Mouse (Mus musculus): ENCODE data around the gene Lama2. TPM values are rescaled to one million over a fixed set of nuclear protein-coding genes. Genes with fewer than 3 reads are reported as not detected.

Lama2 gene
- total RNA-seq, 2 experiments from 2014 or later = 227 to 259 TPM

DNA sequence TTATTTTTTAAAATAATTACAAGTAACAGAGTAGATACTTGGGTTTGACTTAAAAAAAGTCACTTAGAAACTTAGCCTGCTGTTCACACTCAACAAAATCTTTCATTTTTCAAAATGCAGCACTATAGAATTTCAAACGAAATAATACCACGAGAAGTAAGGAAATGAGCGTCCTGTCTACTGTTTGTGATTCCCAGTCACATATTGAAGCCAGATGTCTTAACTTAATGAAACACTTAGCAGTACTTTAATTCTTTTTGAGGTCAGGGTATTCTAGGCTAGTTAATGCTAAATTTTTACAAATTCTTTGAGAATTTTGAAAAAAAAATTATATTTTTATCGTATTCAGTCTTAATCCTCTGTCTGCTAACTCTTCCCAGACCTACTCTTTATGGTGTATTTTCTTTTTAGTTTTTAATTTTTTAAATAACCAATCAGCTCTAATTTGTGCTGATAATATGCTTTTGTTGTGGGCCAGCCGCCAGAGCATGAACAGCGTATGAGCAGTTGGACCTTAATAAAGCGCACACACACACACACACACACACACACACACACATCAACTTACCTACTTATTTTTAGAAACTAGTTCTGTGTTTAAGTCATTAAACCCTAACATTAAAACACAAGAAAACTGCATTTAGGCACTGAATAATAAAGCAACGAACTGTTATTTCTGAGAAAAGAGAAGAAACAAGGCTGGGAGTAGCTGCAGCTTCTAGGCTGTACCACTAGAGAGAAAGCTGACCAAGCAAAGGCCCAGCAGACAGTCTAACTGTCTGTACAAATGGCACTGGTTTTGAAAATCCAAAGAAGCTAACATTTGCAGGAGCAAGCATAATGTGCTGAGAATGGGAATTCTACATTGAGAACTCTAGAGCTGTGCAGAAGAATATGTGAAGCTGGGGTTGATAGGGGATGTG is 425.3 kb downstream of the Lama2 start:
- DNase-seq (ENCODE audit: low spot score in 2 of 2) = no peak

DNA sequence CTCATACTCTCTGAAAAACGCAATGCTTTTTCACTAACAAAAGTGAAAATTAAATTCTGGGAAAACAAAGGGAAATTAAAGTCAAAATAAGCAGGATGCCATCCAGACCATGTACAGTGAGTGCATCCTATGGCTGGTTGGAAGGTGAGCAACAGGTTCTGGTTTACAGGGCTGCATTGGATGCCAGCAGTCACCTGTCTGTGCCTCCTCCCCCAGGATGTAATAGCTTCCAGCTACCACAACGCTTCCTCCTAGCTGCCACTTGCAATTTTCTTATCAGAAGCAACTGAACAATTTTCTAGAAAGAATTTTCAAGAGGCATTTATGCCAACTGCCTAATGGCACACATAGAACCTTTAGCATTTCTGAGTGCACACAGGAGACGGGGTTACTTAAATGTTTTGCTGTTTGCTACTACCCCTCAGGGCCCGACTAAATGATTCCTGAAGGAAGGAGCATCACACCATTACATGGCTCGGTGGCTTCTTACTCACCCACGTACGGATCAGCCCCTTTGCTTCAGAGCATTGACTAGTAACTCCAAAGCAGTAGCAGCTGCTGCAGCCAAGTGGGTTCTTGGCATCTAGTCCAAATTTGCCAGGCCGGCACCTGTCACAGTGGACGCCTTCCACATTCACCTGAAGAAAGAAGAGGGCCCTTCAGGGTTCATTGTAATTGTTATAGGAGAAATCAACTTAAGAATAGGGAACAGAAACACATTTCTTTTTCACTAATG is 430.8 kb downstream of the Lama2 start:
- no peak for DNase-seq (ENCODE audit: low spot score in 2 of 2)

DNA sequence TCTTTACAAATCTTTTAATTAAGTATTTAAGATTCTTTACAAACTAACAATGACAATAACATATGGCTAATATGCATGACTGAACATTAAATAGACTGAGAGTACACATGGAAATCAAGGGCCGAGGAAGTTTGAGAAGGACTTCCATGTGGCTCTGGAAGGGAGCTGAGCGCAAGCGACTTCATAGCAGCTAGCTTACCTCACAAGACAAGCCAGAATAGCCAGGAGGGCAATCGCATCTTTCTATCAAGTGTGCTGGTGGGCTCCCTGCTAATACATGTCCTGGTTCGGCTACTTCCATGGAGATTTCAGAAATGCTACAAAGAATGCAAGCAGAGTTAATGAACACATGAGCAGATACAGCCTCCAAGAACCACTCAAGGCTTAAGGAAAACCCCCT is 435.4 kb downstream of the Lama2 start:
- DNase-seq (ENCODE audit: low spot score in 2 of 2) = no peak

DNA sequence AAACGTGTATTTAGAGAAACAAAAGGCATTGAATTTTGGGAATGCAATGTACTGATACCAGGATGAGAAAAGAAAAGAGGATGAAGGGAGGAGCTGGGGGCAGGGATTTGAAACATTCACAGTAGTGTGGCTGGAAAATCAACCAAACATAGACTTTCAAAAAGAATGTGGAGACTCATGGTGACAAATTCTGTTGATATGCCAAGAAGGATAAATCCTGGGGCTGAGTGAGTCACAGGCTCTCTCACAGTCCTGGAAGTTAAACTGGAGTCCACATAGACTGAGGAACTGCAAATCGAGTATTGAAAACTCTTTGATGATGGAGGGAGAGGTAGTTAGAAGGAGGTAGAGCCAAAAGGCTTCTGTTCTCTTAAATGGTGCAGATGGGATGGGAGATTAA is 445.3 kb downstream of the Lama2 start:
- no peak for DNase-seq (ENCODE audit: low spot score in 2 of 2)

DNA sequence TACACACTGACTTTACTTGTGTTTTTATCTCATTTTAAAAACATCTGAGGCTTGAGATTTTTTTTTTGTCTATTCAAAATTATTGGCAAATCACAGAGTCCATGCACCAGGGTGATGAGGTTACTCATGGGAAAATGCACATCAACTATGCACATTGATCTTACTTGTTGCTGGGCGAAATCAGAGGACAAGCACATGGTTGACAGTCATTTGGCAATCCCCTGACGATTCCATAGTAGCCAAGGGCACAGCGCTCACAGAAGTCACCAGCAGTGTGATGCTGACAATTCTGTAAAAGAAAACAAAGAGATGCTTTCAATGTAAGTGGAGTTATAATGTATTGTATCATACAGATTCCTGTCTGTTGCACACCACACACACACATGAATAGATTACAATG is 454.8 kb downstream of the Lama2 start:
- DNase-seq (ENCODE audit: low spot score in 2 of 2) = no peak

DNA sequence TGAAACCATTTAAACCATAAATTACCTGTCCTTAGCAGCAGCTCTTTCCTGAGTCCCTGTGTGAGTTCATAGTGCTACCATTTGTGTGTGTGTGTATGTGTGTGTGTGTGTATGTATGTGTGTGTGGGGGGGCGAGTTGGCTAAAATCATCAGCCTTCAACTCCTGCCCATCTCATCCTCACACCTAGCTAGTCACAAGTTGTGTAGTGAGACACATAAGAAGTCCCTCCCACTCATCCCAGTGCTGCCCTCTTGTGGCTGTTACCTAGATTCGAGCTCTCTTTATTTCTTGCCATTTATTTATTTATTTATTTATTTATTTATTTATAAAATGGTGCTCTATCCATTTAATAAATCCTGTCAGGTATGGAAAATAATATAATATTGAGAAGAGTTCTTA is 457.2 kb downstream of the Lama2 start:
- DNase-seq (ENCODE audit: low spot score in 2 of 2) = no peak

DNA sequence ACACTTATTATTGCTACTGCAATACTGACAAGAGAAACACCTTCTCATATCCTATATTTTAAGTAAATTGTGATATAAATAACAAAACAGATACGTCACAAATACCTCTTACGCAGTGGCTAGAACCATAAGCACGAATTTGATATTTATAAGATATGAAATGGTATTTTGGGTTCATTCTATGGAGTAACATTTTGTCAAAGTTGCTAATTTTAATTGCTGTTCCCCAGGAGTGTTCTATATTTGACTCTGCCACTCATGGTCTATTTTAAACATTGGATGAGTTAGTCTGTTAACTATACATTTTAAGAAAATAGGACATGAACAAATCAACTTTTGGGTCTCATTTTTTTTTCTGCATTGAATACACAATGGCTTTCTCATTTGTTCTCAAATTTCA is 469.3 kb downstream of the Lama2 start:
- no peak for DNase-seq (ENCODE audit: low spot score in 2 of 2)

DNA sequence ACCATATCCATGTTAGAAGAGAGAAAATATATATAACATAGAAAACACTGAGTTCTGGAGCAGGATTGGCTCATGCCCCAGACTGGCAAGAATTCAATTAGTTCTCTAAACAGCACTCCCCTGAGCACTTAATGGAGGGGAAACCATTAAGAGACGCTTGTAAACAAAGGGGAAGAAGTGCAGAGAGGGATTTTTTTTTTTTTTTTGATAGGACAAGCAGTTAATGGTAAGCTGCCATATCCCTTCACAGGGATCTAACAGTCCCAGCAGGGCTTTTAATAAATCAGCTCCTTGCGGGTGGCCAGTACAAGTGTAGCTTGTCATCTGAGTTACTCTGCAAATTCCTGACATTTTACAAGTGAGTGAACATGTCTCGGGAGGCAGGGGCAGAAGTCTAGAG is 479.1 kb downstream of the Lama2 start:
- no peak for DNase-seq (ENCODE audit: low spot score in 2 of 2)

DNA sequence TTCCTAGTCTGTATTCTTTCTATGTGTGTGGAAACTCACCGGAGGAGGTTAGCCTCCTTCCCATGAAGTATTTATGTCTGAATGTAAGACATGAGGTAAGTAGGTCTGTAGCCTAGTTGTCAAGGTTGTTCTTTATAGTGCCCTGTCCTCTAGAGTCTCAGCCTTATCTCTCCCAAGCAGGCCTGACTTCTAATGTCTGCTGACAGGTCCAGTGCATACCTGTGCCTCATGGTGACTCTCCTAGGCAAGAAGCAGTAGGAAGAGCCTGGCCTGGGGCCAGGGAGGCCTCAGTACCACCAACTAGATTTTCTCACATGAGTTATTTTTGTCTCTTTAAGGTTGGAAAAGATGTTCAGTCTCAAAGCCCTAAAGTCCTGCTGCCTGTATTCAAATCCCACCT is 483.8 kb downstream of the Lama2 start:
- no peak for DNase-seq (ENCODE audit: low spot score in 2 of 2)

DNA sequence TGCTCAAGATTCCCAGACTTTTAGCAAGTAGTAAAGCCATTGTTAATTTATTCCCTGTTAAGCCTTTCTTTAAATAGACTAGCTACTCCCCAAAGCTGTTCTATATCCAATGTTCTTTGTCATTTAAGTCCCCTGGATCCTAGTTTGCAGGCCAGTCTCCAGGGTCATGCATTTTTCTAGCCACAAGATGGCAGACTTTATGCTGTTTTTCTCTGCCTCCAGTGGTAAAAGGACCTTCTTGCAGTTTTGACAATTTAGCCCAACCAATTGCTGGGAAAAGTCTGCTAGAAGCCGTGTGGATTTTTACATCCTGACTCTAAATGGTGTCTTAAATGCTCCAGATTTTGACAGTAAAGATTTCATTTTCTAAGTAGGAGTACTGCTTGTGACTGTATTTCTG is 486.4 kb downstream of the Lama2 start:
- peak; percentile 16 to 38 for DNase-seq (ENCODE audit: low spot score in 2 of 2)

DNA sequence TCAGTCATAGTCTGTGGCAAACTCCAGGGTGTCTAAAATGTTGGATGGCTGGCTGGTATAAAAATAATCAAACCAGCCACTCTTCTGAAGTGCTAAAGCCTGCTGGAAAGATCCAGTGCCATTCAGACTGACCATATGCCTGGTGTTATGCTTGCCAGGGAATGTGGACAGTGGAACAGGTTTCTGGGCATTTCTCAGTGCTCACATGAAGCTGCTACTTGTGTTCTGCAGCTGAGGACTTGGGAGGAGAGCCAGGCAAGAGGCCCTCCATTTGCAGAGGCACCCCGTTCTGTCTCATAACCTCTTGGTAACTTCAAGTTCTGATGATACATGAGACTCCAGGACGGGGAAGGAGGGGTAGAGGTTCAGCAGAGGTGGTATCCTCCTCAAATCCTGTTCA is 492.1 kb downstream of the Lama2 start:
- DNase-seq (ENCODE audit: low spot score in 2 of 2) = peak in 1 of 2 experiments; percentile 9

DNA sequence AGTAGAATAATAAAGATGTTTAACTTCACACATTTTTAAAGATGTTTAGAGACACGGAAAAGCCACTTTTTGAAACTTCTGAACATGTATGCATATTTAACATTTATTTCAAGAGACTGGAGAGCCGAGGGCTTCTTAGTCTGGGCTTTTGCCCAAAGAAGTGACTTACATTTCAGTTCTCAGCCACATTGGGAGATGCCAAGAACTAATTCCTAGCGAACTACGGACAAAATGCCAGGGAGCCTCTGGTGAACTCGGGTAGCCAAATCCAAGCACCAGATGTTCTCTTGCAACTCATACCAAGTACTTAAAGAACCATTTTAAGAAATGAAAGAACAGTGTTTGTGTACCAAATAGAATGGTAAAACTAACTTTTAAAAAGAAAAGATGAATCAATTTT is 495.8 kb downstream of the Lama2 start:
- DNase-seq (ENCODE audit: low spot score in 2 of 2) = peak in 1 of 2 experiments; percentile 35

DNA sequence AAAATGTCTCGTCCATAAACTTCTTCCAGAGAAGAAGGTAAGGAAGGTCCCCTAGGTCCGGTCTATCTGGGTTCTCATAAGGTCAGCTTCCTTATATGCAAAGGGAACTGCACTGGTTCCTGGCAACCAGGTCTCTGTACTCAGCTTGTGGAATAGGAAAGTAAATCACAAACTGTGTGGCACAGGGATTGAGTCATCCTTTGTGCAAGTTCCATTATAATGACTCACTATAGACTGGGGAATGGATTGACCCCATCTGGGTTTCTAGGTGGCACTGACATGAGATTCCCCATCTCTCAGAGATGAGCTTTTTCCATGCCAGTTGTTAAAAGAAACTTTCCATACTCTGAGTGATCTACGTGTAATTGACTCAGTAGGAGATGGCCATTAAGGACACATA is 501.7 kb downstream of the Lama2 start:
- DNase-seq (ENCODE audit: low spot score in 2 of 2) = no peak

DNA sequence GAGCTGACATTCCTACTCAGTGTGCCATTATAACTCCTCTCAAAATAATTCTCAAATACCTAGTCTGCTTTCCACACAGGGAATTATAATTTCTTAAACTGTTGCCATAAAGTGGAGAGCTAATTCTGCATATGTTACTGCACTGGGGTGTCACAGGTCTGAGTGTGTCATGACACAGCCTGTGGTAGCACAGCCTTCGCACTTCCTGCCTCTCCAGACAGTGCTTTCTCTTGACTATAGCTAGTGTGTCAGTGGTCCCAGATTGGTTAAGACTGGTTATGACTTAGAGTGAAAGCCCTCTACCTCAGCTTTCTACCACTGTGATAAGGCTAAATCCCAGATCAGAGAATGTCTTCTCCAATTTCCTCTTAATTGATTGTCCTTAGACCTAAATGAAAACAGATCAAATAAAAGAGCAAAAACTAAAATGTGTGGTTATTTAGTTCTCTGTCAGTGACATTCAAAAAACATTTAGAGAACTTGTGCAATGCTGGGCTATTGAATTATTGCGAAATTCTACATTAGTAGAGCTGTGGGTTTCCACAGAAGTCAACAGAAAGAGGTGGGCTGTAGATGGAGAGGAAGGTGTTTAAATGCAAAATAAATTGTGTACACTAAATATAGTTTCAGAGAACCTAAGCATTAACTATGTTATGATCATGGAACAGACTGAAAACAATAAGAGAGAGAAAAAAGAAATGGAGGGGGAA is 502.5 kb downstream of the Lama2 start:
- DNase-seq (ENCODE audit: low spot score in 2 of 2) = no peak

DNA sequence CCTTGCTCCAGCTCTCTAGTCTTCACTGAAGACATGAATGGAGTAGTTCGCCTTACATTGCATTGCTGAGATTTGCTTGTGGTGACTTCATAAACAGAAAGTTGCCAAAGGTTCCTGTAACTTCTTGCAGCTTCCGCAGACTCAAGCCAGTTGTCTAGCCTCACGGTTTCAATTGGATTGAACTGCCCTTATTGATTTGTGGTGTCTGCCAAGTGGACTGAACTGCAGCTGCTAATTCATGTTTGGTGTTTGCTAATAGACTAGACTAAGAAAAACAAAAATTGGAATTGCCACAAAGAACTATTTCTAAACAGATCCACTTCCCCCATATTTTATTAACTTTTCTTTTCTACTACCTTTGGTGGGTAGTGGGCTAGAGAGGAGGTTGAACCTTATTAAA is 505.4 kb downstream of the Lama2 start:
- DNase-seq (ENCODE audit: low spot score in 2 of 2) = no peak

DNA sequence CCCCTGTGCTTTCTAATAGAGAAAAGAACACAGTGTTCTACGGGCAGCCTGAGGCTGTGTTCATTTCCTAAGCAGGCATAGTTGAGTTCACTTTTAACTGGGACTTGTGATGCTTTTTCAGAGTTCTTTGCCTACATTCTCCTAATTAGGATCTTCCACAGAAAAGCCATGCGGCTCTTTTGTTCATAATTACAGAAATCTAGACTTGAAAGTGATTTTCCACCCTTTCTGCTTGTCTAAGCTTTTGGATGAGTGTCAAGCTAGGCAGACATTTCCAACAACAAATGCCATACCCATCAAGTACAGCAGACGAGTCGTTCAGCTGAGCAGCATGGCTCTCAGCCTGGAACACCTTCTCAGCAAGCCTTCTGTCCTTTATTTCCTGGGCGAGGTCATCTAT is 515.7 kb downstream of the Lama2 start:
- DNase-seq (ENCODE audit: low spot score in 2 of 2) = no peak

DNA sequence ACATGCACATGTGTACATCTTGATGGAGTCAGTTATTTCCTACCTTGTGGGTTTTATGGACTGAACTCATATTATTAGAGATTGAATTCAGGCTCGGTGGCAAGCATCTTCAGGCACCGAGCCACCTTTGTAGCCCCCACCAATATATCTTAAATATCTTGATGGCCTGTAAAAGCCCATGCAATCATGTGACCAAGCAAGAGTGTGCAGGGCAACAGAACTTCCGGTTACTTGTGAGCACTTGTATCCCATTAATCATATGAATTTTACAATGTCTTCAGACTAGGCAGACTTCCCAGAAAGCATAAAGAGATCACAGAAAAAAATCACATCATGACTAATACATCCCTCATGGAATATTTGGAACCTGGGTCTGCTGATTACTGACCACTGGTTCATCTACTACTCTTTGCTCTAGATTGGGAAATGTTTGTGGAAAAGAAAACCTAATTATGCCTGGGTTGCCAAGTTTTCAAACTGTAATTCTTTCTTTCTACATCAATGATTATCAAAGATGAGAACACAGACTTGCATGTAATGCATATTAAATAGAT is 517.7 kb downstream of the Lama2 start:
- DNase-seq (ENCODE audit: low spot score in 2 of 2) = no peak

DNA sequence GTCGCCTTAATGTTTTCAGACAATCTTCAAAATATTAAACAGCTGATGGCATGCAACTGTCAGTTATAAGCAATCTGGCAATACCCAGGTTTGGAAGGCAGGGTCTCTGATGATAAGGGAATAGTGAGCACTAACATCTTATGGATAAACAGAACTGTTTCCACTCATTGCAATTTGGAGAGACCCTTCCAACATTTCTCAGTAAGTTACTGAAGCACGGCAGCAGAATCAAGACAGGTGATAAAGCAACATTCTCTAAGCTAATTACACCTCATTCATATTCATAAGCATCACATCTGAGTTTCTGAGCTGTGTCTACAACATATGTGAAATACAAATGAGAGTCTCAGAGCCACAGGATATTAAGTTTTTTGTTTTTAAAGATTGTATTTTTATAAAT is 542.4 kb downstream of the Lama2 start:
- no peak for DNase-seq (ENCODE audit: low spot score in 2 of 2)

DNA sequence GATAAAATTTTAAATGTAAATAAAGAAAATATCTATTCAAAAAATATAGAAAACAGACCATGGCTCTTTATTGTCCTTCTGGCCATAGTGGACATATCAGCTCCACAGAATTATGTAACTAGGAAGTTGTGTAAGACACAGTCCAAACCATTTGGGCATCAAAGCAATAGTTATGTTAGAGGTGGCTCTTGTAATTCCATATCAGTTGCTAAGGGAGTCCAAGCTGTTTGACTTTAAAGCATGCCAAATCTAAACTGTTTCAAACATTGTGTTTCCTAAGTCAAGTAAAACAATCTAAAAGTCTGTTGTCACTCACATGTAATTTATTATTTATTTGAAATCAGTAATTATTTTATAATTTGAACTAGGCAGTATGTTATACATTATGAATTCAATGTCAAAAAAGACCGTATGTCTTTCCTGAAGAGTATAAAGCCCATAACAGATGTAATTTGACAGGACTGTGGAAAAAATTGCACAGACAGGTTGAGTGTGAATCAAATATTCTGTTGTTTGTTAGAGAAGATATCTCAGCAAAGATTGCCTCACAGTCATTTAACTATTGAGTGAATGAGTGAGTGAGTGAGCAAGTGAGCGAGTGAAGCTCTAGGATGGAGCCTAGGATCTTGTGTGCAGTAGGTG is 550.6 kb downstream of the Lama2 start:
- no peak for DNase-seq (ENCODE audit: low spot score in 2 of 2)

DNA sequence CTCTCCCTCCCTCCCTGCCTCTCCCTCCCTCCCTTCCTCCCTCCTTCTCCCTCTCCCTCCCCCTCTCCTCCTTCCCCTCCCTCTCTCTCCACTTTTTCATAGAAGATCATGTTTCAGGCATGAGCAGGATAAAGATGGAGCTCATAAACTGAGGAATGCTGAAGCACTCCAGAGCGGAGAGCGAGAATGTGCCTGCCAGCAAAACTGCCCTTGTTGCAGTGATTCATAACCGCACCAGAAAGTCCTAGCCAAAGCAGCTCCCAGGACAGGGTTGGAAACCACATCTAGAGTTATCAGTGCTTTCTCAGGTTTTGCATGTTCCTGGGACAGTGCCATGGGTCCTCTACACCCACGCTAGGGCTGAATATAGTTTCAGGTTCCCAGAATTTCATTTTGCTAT is 555.9 kb downstream of the Lama2 start:
- peak in 1 of 2 experiments; percentile 36 for DNase-seq (ENCODE audit: low spot score in 2 of 2)

DNA sequence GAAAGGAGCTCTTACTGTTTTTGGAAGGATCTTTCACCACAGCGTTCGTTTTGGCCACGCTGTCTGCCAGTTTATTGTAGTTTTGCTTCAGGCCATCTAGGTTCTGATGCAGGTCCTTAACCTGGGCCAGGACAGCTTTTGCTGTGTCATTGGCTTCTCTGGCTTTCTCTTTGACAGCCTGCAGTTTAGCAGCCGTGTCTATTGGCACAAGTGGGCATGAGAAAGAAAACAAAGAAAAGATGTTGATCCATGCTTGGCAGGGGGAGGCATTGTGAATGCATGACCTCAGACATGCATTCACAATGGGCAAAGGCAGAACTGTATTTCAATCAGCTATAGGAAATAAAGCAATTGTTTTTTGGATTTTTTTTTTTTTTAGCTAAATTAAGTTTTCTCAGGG is 565.1 kb downstream of the Lama2 start:
- DNase-seq (ENCODE audit: low spot score in 2 of 2) = no peak
